Mouse (Mus musculus): ENCODE data around the gene C1qtnf12.

C1qtnf12 gene

GRCm38 (mm10) chr4:155962167-155962971 lies at the start of gene C1qtnf12:
Gene C1qtnf12, plus strand, starts transcription at chr4:155962318.
- ChIA-PET CTCF (interaction anchor here in 2 of 4 experiments (0.6 to 1.8 kb wide), 6 partner anchors 15 to 140 kb away, joined by 3 to 11 read pairs (median 3); no protein-coding TSS in a partner anchor), POLR2A (interaction anchor here in 3 of 4 experiments (0.6 to 8.7 kb wide), 33 partner anchors 7 to 274 kb away, joined by 3 to 59 read pairs (median 3); partner anchors contain the start of genes Ube2j2 (in 3 of the 3), Acap3 (in 2 of the 3), Pusl1 (in 2 of the 3) and Mxra8 (in 1 of the 3))

GRCm38 (mm10) chr4:155932031-155932430 lies 30.1 kb upstream of the C1qtnf12 start:
- CTCF ChIA-PET: interaction anchor here in 1 of 4 experiments (0.7 kb wide), 1 partner anchor 27 kb away, joined by 5 read pairs; no protein-coding TSS in a partner anchor
- POLR2A ChIA-PET: interaction anchor here in 2 of 4 experiments (0.6 to 0.9 kb wide), 2 partner anchors 40 to 96 kb away, joined by 3 to 5 read pairs; partner anchors contain the start of gene Acap3 (in 1 of the 2)

- CTCF ChIA-PET: interaction anchor here in 3 of 4 experiments (0.6 to 1.2 kb wide), 3 partner anchors 26 to 109 kb away, joined by 3 to 7 read pairs (median 4); no protein-coding TSS in a partner anchor
- POLR2A ChIA-PET: interaction anchor here in 3 of 4 experiments (0.5 to 3.6 kb wide), 37 partner anchors 10 to 534 kb away, joined by 3 to 32 read pairs (median 4); partner anchors contain the start of genes Acap3 (in 3 of the 3), Pusl1 (in 3 of the 3), C1qtnf12 (in 2 of the 3) and 9430015G10Rik (in 1 of the 3)
Measured at GRCm38 (mm10) chr4:155943049-155943452, 19.1 kb upstream of the C1qtnf12 start.

- ChIA-PET CTCF (interaction anchor here (0.6 to 1.2 kb wide), 6 partner anchors 16 to 635 kb away, joined by 3 to 7 read pairs (median 4); no protein-coding TSS in a partner anchor), POLR2A (interaction anchor here in 3 of 4 experiments (0.5 to 3.6 kb wide), 40 partner anchors 10 to 535 kb away, joined by 3 to 32 read pairs (median 3); partner anchors contain the start of genes Acap3 (in 3 of the 3), Pusl1 (in 3 of the 3), C1qtnf12 (in 2 of the 3) and 9430015G10Rik (in 1 of the 3))
Measured at GRCm38 (mm10) chr4:155943534-155944249, 18.4 kb upstream of the C1qtnf12 start, which contains the start of gene Ube2j2. Gene Ube2j2, plus strand, starts transcription at chr4:155943831.

- ChIA-PET POLR2A (interaction anchor here in 2 of 4 experiments (1.4 to 3.6 kb wide), 5 partner anchors 12 to 123 kb away, joined by 3 to 32 read pairs (median 3); no protein-coding TSS in a partner anchor), CTCF (interaction anchor here in 1 of 4 experiments (1.2 kb wide), 1 partner anchor 15 kb away, joined by 3 read pairs; no protein-coding TSS in a partner anchor)
Measured at GRCm38 (mm10) chr4:155944271-155944670, 17.8 kb upstream of the C1qtnf12 start.

GRCm38 (mm10) chr4:155947094-155947493 lies 15.0 kb upstream of the C1qtnf12 start:
- POLR2A ChIA-PET: interaction anchor here in 2 of 4 experiments (1.1 to 5.0 kb wide), 12 partner anchors 9 to 163 kb away, joined by 3 to 40 read pairs (median 4); partner anchors contain the start of genes C1qtnf12 (in 2 of the 2) and 9430015G10Rik (in 1 of the 2)
- CTCF ChIA-PET: interaction anchor here in 3 of 4 experiments (0.5 to 2.3 kb wide), 6 partner anchors 12 to 226 kb away, joined by 3 to 8 read pairs (median 4); partner anchors contain the start of gene C1qtnf12 (in 1 of the 3)

- POLR2A ChIA-PET: interaction anchor here in 3 of 4 experiments (0.7 to 8.7 kb wide), 9 partner anchors 7 to 153 kb away, joined by 3 to 59 read pairs (median 4); partner anchors contain the start of genes Ube2j2 (in 2 of the 3) and C1qtnf12 (in 1 of the 3)
Measured at GRCm38 (mm10) chr4:155955491-155955890, 6.6 kb upstream of the C1qtnf12 start.

GRCm38 (mm10) chr4:155959275-155959674 lies 2.8 kb upstream of the C1qtnf12 start:
- ChIA-PET POLR2A (interaction anchor here in 3 of 4 experiments (0.7 to 8.7 kb wide), 21 partner anchors 8 to 152 kb away, joined by 3 to 59 read pairs (median 3); partner anchors contain the start of genes Ube2j2 (in 2 of the 3), 9430015G10Rik (in 1 of the 3), Cptp (in 1 of the 3) and Ints11 (in 1 of the 3)), CTCF (interaction anchor here (0.5 to 2.9 kb wide), 51 partner anchors 8 to 198 kb away, joined by 3 to 23 read pairs (median 4); partner anchors contain the start of genes 9430015G10Rik (in 1 of the 4), Acap3 (in 1 of the 4), Atad3a (in 1 of the 4) and Pusl1 (in 1 of the 4))

More at GRCm38 (mm10) chr4:155955491-155955890, 6.6 kb upstream of the C1qtnf12 start:
- CTCF ChIA-PET: interaction anchor here in 1 of 4 experiments (0.7 kb wide), 1 partner anchor 87 kb away, joined by 4 read pairs; the partner anchor contains the start of gene Cptp

GRCm38 (mm10) chr4:155963106-155963505 lies 988 bp downstream of the C1qtnf12 start:
- CTCF ChIA-PET: interaction anchor here in 1 of 4 experiments (1.8 kb wide), 1 partner anchor 69 kb away, joined by 11 read pairs; no protein-coding TSS in a partner anchor

GRCm38 (mm10) chr4:155964396-155964795 lies 2.3 kb downstream of the C1qtnf12 start:
- CTCF ChIA-PET: no interaction called here
- POLR2A ChIA-PET: interaction anchor here in 2 of 4 experiments (1.0 to 2.3 kb wide), 3 partner anchors 10 to 24 kb away, joined by 3 to 15 read pairs (median 3); no protein-coding TSS in a partner anchor

More at GRCm38 (mm10) chr4:155963106-155963505, 988 bp downstream of the C1qtnf12 start:
- POLR2A ChIA-PET: interaction anchor here in 3 of 4 experiments (0.5 to 8.7 kb wide), 19 partner anchors 6 to 226 kb away, joined by 3 to 59 read pairs (median 3); partner anchors contain the start of genes Mxra8 (in 1 of the 3) and Ube2j2 (in 1 of the 3)

- POLR2A ChIA-PET: interaction anchor here in 3 of 4 experiments (0.5 to 6.7 kb wide), 23 partner anchors 8 to 165 kb away, joined by 3 to 59 read pairs (median 4); partner anchors contain the start of genes B3galt6 (in 1 of the 3), C1qtnf12 (in 1 of the 3), Tnfrsf4 (in 1 of the 3) and Ube2j2 (in 1 of the 3)
- CTCF ChIA-PET: interaction anchor here (0.6 to 3.0 kb wide), 10 partner anchors 9 to 100 kb away, joined by 3 to 23 read pairs (median 4); partner anchors contain the start of genes Cptp (in 1 of the 4) and Ints11 (in 1 of the 4)
Measured at GRCm38 (mm10) chr4:155969043-155969653, 7.0 kb downstream of the C1qtnf12 start.

- CTCF ChIA-PET: interaction anchor here in 3 of 4 experiments (0.6 to 3.0 kb wide), 4 partner anchors 10 to 139 kb away, joined by 3 to 23 read pairs (median 4); no protein-coding TSS in a partner anchor
- POLR2A ChIA-PET: interaction anchor here in 2 of 4 experiments (0.8 to 6.7 kb wide), 10 partner anchors 11 to 122 kb away, joined by 3 to 59 read pairs (median 4); partner anchors contain the start of gene C1qtnf12 (in 1 of the 2)
Measured at GRCm38 (mm10) chr4:155970286-155970685, 8.2 kb downstream of the C1qtnf12 start.

GRCm38 (mm10) chr4:155972651-155973050 lies 10.5 kb downstream of the C1qtnf12 start:
- POLR2A ChIA-PET: interaction anchor here in 2 of 4 experiments (0.8 to 6.7 kb wide), 4 partner anchors 10 to 24 kb away, joined by 3 to 59 read pairs (median 4); partner anchors contain the start of gene C1qtnf12 (in 2 of the 2)
- CTCF ChIA-PET: interaction anchor here in 2 of 4 experiments (0.6 to 1.2 kb wide), 2 partner anchors 103 to 189 kb away, joined by 3 to 7 read pairs; no protein-coding TSS in a partner anchor

- ChIA-PET CTCF (interaction anchor here in 2 of 4 experiments (0.6 to 1.2 kb wide), 3 partner anchors 14 to 189 kb away, joined by 3 to 7 read pairs (median 3); no protein-coding TSS in a partner anchor), POLR2A (interaction anchor here in 2 of 4 experiments (0.8 to 1.5 kb wide), 6 partner anchors 11 to 23 kb away, joined by 3 to 5 read pairs (median 4); partner anchors contain the start of gene C1qtnf12 (in 2 of the 2))
Measured at GRCm38 (mm10) chr4:155973239-155973638, 11.1 kb downstream of the C1qtnf12 start.

GRCm38 (mm10) chr4:155981436-155982082 lies 19.4 kb downstream of the C1qtnf12 start:
- CTCF ChIA-PET: interaction anchor here in 3 of 4 experiments (0.6 to 2.2 kb wide), 4 partner anchors 22 to 148 kb away, joined by 3 to 10 read pairs (median 6); no protein-coding TSS in a partner anchor
- POLR2A ChIA-PET: interaction anchor here in 2 of 4 experiments (0.7 to 2.5 kb wide), 7 partner anchors 10 to 50 kb away, joined by 3 to 8 read pairs (median 3); no protein-coding TSS in a partner anchor
